Mouse (Mus musculus): ENCODE measurements around the gene Efs.

Gene Efs

GRCm38 (mm10) chr14:54900383-54900782 is 25.5 kb downstream of the Efs start:
- CTCF ChIA-PET = interaction anchor here (0.6 to 1.1 kb wide), 9 partner anchors 17 to 261 kb away, joined by 3 to 7 read pairs (median 4); partner anchors contain the start of genes Ngdn (in 2 of the 4), Bcl2l2 (in 1 of the 4) and Gm20521 (in 1 of the 4)
- POLR2A ChIA-PET = interaction anchor here in 3 of 4 experiments (0.6 to 7.1 kb wide), 10 partner anchors 10 to 115 kb away, joined by 3 to 47 read pairs (median 4); partner anchors contain the start of genes Bcl2l2 (in 1 of the 3), Gm20521 (in 1 of the 3) and Ngdn (in 1 of the 3)

- ChIA-PET CTCF (no interaction called here), POLR2A (interaction anchor here in 2 of 4 experiments (1.0 to 7.4 kb wide), 8 partner anchors 12 to 118 kb away, joined by 3 to 66 read pairs (median 20); partner anchors contain the start of genes Bcl2l2 (in 2 of the 2), Efs (in 2 of the 2), Gm20521 (in 2 of the 2) and Slc22a17 (in 2 of the 2))
Measured at GRCm38 (mm10) chr14:54897445-54897844, 28.5 kb downstream of the Efs start.

GRCm38 (mm10) chr14:54894296-54895151 is 31.4 kb downstream of the Efs start:
- POLR2A ChIA-PET = interaction anchor here (0.6 to 7.4 kb wide), 54 partner anchors 8 to 691 kb away, joined by 3 to 66 read pairs (median 5); partner anchors contain the start of genes Efs (in 3 of the 4), Ngdn (in 3 of the 4), Ppp1r3e (in 3 of the 4) and Bcl2l2 (in 2 of the 4)
- CTCF ChIA-PET = interaction anchor here in 3 of 4 experiments (0.5 to 1.8 kb wide), 8 partner anchors 11 to 121 kb away, joined by 3 to 10 read pairs (median 3); partner anchors contain the start of genes Ngdn (in 2 of the 3), Bcl2l2 (in 1 of the 3), Cmtm5 (in 1 of the 3) and Gm20521 (in 1 of the 3)

- ChIA-PET CTCF (interaction anchor here (0.5 to 1.8 kb wide), 9 partner anchors 10 to 122 kb away, joined by 3 to 10 read pairs (median 3); partner anchors contain the start of genes Ngdn (in 2 of the 4), Bcl2l2 (in 1 of the 4), Cmtm5 (in 1 of the 4) and Gm20521 (in 1 of the 4)), POLR2A (interaction anchor here (0.6 to 7.4 kb wide), 45 partner anchors 9 to 691 kb away, joined by 3 to 66 read pairs (median 5); partner anchors contain the start of genes Bcl2l2 (in 3 of the 4), Efs (in 3 of the 4), Gm20521 (in 3 of the 4) and Ngdn (in 3 of the 4))
Measured at GRCm38 (mm10) chr14:54893651-54894181, 32.2 kb downstream of the Efs start.

GRCm38 (mm10) chr14:54892200-54892599 is 33.7 kb downstream of the Efs start, which contains the start of gene Pabpn1:
Pabpn1 (plus strand) TSS chr14:54892500.
- CTCF ChIA-PET = no interaction called here
- POLR2A ChIA-PET = interaction anchor here in 3 of 4 experiments (0.9 to 7.4 kb wide), 6 partner anchors 9 to 221 kb away, joined by 3 to 52 read pairs (median 4); partner anchors contain the start of genes Bcl2l2 (in 1 of the 3) and Gm20521 (in 1 of the 3)

- ChIA-PET POLR2A (interaction anchor here (0.8 to 5.3 kb wide), 10 partner anchors 9 to 156 kb away, joined by 3 to 66 read pairs (median 5); partner anchors contain the start of genes Efs (in 2 of the 4) and Ngdn (in 1 of the 4)), CTCF (interaction anchor here in 1 of 4 experiments (1.0 to 1.1 kb wide), 2 partner anchors 142 to 209 kb away, joined by 3 read pairs; partner anchors contain the start of gene Thtpa)
Measured at GRCm38 (mm10) chr14:54885309-54885708, 40.6 kb downstream of the Efs start.

- ChIA-PET POLR2A (interaction anchor here (0.6 to 5.3 kb wide), 17 partner anchors 9 to 210 kb away, joined by 3 to 66 read pairs (median 5); partner anchors contain the start of genes Efs (in 3 of the 4), Ngdn (in 2 of the 4), Slc22a17 (in 1 of the 4) and Thtpa (in 1 of the 4)), CTCF (interaction anchor here in 2 of 4 experiments (0.6 to 2.0 kb wide), 3 partner anchors 127 to 233 kb away, joined by 3 to 7 read pairs (median 6); partner anchors contain the start of gene Ngdn (in 1 of the 2))
Measured at GRCm38 (mm10) chr14:54884022-54884712, 41.8 kb downstream of the Efs start.

GRCm38 (mm10) chr14:54883154-54884021 is 42.5 kb downstream of the Efs start, which contains the start of the genes Bcl2l2 and Gm20521:
Bcl2l2 (plus strand) TSS chr14:54883377.
Gm20521 (plus strand) TSS chr14:54883441.
- POLR2A ChIA-PET = interaction anchor here in 3 of 4 experiments (0.6 to 5.3 kb wide), 25 partner anchors 10 to 708 kb away, joined by 3 to 66 read pairs (median 3); partner anchors contain the start of genes Efs (in 3 of the 3), Ngdn (in 2 of the 3), Prmt5 (in 1 of the 3) and Psme2 (in 1 of the 3)
- CTCF ChIA-PET = interaction anchor here in 3 of 4 experiments (0.5 to 2.0 kb wide), 9 partner anchors 10 to 232 kb away, joined by 3 to 7 read pairs (median 4); partner anchors contain the start of gene Ngdn (in 1 of the 3)

- ChIA-PET CTCF (interaction anchor here in 3 of 4 experiments (0.5 to 1.2 kb wide), 7 partner anchors 10 to 150 kb away, joined by 3 to 8 read pairs (median 4); partner anchors contain the start of gene Ngdn (in 1 of the 3)), POLR2A (interaction anchor here (0.7 to 3.0 kb wide), 17 partner anchors 9 to 200 kb away, joined by 3 to 12 read pairs (median 4); partner anchors contain the start of genes Efs (in 2 of the 4), Acin1 (in 1 of the 4), Cebpe (in 1 of the 4) and Ngdn (in 1 of the 4))
Measured at GRCm38 (mm10) chr14:54877048-54877715, 48.7 kb downstream of the Efs start, which contains the start of gene Ppp1r3e. Ppp1r3e (minus strand) TSS chr14:54877550.

- CTCF ChIA-PET = interaction anchor here in 3 of 4 experiments (0.5 to 1.2 kb wide), 5 partner anchors 10 to 138 kb away, joined by 3 to 8 read pairs (median 3); partner anchors contain the start of gene Ngdn (in 1 of the 3)
Measured at GRCm38 (mm10) chr14:54876539-54877047, 49.3 kb downstream of the Efs start.

GRCm38 (mm10) chr14:54875844-54876538 is 49.9 kb downstream of the Efs start:
- CTCF ChIA-PET = interaction anchor here in 1 of 4 experiments (0.6 to 1.2 kb wide), 2 partner anchors 63 to 222 kb away, joined by 4 to 8 read pairs; no protein-coding TSS in a partner anchor
- POLR2A ChIA-PET = interaction anchor here in 3 of 4 experiments (0.6 to 3.0 kb wide), 11 partner anchors 9 to 237 kb away, joined by 3 to 12 read pairs (median 4); partner anchors contain the start of genes Efs (in 2 of the 3), Acin1 (in 1 of the 3) and Ngdn (in 1 of the 3)

More at GRCm38 (mm10) chr14:54876539-54877047, 49.3 kb downstream of the Efs start:
- POLR2A ChIA-PET = interaction anchor here (0.7 to 3.0 kb wide), 17 partner anchors 9 to 201 kb away, joined by 3 to 12 read pairs (median 4); partner anchors contain the start of genes Efs (in 2 of the 4), Acin1 (in 1 of the 4), Cebpe (in 1 of the 4) and Ngdn (in 1 of the 4)

- ChIA-PET CTCF (interaction anchor here in 2 of 4 experiments (0.6 kb wide), 2 partner anchors 205 to 274 kb away, joined by 3 to 10 read pairs; no protein-coding TSS in a partner anchor), POLR2A (interaction anchor here in 1 of 4 experiments (0.6 kb wide), 1 partner anchor 32 kb away, joined by 4 read pairs; no protein-coding TSS in a partner anchor)
Measured at GRCm38 (mm10) chr14:54874165-54874564, 51.8 kb downstream of the Efs start.

- CTCF ChIA-PET = no interaction called here
Measured at GRCm38 (mm10) chr14:54870861-54871260, 55.1 kb downstream of the Efs start, which contains the start of gene Homez. Homez (minus strand) TSS chr14:54870961.

More at GRCm38 (mm10) chr14:54870861-54871260, 55.1 kb downstream of the Efs start, which contains the start of gene Homez:
- POLR2A ChIA-PET = interaction anchor here in 1 of 4 experiments (0.6 kb wide), 1 partner anchor 33 kb away, joined by 3 read pairs; no protein-coding TSS in a partner anchor
